Mouse (Mus musculus): ENCODE data around the gene Ntn1. TPM values are rescaled to one million over a fixed set of nuclear protein-coding genes. Genes with fewer than 3 reads are reported as not detected.

Ntn1 gene
- total RNA-seq, 1 experiment from 2014 or later, result not detected

GRCm38 (mm10) chr11:68346099-68346498 lies 54.5 kb downstream of the Ntn1 start:
- no peak for ATAC-seq (replicated peaks; ENCODE audit: insufficient number of reproducible peaks, low FRiP score, low TSS enrichment, poor library complexity, severe bottlenecking)

GRCm38 (mm10) chr11:68344221-68344620 lies 56.4 kb downstream of the Ntn1 start:
- ATAC-seq (replicated peaks; ENCODE audit: insufficient number of reproducible peaks, low FRiP score, low TSS enrichment, poor library complexity, severe bottlenecking), result no peak

- ATAC-seq (replicated peaks; ENCODE audit: insufficient number of reproducible peaks, low FRiP score, low TSS enrichment, poor library complexity, severe bottlenecking), result no peak
Measured at GRCm38 (mm10) chr11:68342761-68343160, 57.9 kb downstream of the Ntn1 start.

- no peak for ATAC-seq (replicated peaks; ENCODE audit: insufficient number of reproducible peaks, low FRiP score, low TSS enrichment, poor library complexity, severe bottlenecking)
Measured at GRCm38 (mm10) chr11:68342003-68342400, 58.6 kb downstream of the Ntn1 start.

- ATAC-seq (replicated peaks; ENCODE audit: insufficient number of reproducible peaks, low FRiP score, low TSS enrichment, poor library complexity, severe bottlenecking), result no peak
Measured at GRCm38 (mm10) chr11:68341111-68342002, 59.3 kb downstream of the Ntn1 start.

- ATAC-seq (replicated peaks; ENCODE audit: insufficient number of reproducible peaks, low FRiP score, low TSS enrichment, poor library complexity, severe bottlenecking), result no peak
Measured at GRCm38 (mm10) chr11:68340366-68340765, 60.3 kb downstream of the Ntn1 start.

- no peak for ATAC-seq (replicated peaks; ENCODE audit: insufficient number of reproducible peaks, low FRiP score, low TSS enrichment, poor library complexity, severe bottlenecking)
Measured at GRCm38 (mm10) chr11:68339856-68340255, 60.8 kb downstream of the Ntn1 start.

- no peak for ATAC-seq (replicated peaks; ENCODE audit: insufficient number of reproducible peaks, low FRiP score, low TSS enrichment, poor library complexity, severe bottlenecking)
Measured at GRCm38 (mm10) chr11:68339331-68339730, 61.3 kb downstream of the Ntn1 start.

- no peak for ATAC-seq (replicated peaks; ENCODE audit: insufficient number of reproducible peaks, low FRiP score, low TSS enrichment, poor library complexity, severe bottlenecking)
Measured at GRCm38 (mm10) chr11:68331676-68332265, 68.9 kb downstream of the Ntn1 start.

GRCm38 (mm10) chr11:68331117-68331437 lies 69.5 kb downstream of the Ntn1 start:
- ATAC-seq (replicated peaks; ENCODE audit: insufficient number of reproducible peaks, low FRiP score, low TSS enrichment, poor library complexity, severe bottlenecking), result no peak

GRCm38 (mm10) chr11:68330398-68331116 lies 70.1 kb downstream of the Ntn1 start:
- ATAC-seq (replicated peaks; ENCODE audit: insufficient number of reproducible peaks, low FRiP score, low TSS enrichment, poor library complexity, severe bottlenecking), result no peak

- ATAC-seq (replicated peaks; ENCODE audit: insufficient number of reproducible peaks, low FRiP score, low TSS enrichment, poor library complexity, severe bottlenecking), result no peak
Measured at GRCm38 (mm10) chr11:68324863-68325262, 75.8 kb downstream of the Ntn1 start.

- no peak for ATAC-seq (replicated peaks; ENCODE audit: insufficient number of reproducible peaks, low FRiP score, low TSS enrichment, poor library complexity, severe bottlenecking)
Measured at GRCm38 (mm10) chr11:68321417-68321816, 79.2 kb downstream of the Ntn1 start.

GRCm38 (mm10) chr11:68315551-68316130 lies 85.0 kb downstream of the Ntn1 start:
- no peak for ATAC-seq (replicated peaks; ENCODE audit: insufficient number of reproducible peaks, low FRiP score, low TSS enrichment, poor library complexity, severe bottlenecking)

GRCm38 (mm10) chr11:68313861-68314260 lies 86.8 kb downstream of the Ntn1 start:
- no peak for ATAC-seq (replicated peaks; ENCODE audit: insufficient number of reproducible peaks, low FRiP score, low TSS enrichment, poor library complexity, severe bottlenecking)

- no peak for ATAC-seq (replicated peaks; ENCODE audit: insufficient number of reproducible peaks, low FRiP score, low TSS enrichment, poor library complexity, severe bottlenecking)
Measured at GRCm38 (mm10) chr11:68313065-68313464, 87.6 kb downstream of the Ntn1 start.

GRCm38 (mm10) chr11:68308911-68309580 lies 91.6 kb downstream of the Ntn1 start:
- no peak for ATAC-seq (replicated peaks; ENCODE audit: insufficient number of reproducible peaks, low FRiP score, low TSS enrichment, poor library complexity, severe bottlenecking)

GRCm38 (mm10) chr11:68305997-68306396 lies 94.6 kb downstream of the Ntn1 start:
- no peak for ATAC-seq (replicated peaks; ENCODE audit: insufficient number of reproducible peaks, low FRiP score, low TSS enrichment, poor library complexity, severe bottlenecking)

GRCm38 (mm10) chr11:68302323-68302722 lies 98.3 kb downstream of the Ntn1 start:
- ATAC-seq (replicated peaks; ENCODE audit: insufficient number of reproducible peaks, low FRiP score, low TSS enrichment, poor library complexity, severe bottlenecking), result no peak
